Mouse (Mus musculus) layer of hippocampus, postnatal 10 days (tissue): ENCODE results near the gene Wdr5. TPM values are rescaled to one million over a fixed set of nuclear protein-coding genes. Genes with fewer than 3 reads are reported as not detected.

Source experiments
- total RNA-seq, 2 experiments: library from RNA; stranded (reverse); gene quantifications; 2 replicates each; pipeline ENCODE4 v1.2.3; 2021

The Wdr5 gene
- total RNA-seq, 2 experiments from 2014 or later: 42.8 to 44.2 TPM

Other genes starting within 250 kb of the Wdr5 start
- 10 to 100 TPM; 30.3 to 33.4 TPM for gene Vav2, start 88.1 kb upstream of the Wdr5 start, total RNA-seq
- gene Brd3os, start 72.8 kb upstream of the Wdr5 start, total RNA-seq: 10 to 100 TPM; 25.3 to 26.6 TPM
- 10 to 100 TPM; 79.7 to 80.2 TPM for gene Brd3, start 7.5 kb upstream of the Wdr5 start, total RNA-seq
- gene Rxra, start 161.3 kb downstream of the Wdr5 start, total RNA-seq: 10 to 100 TPM; 13.4 to 14.2 TPM